Mouse (Mus musculus) ES-Bruce4 (cell line): ENCODE measurements around the gene Tmem251.

Source experiments
- CTCF ChIP-seq: IDR thresholded peaks from one replicate; pipeline ENCODE4 v1.8.1; 2011; ENCODE audit warnings: low read depth, low read length
- EP300 ChIP-seq: IDR thresholded peaks from 2 replicates; pipeline ENCODE4 v1.6.1; 2011; ENCODE audit warnings: low read depth, low read length; ENCODE audit not compliant: insufficient read depth
- POLR2A ChIP-seq: IDR thresholded peaks from one replicate; pipeline ENCODE4 v1.8.1; 2011; ENCODE audit warnings: low read length; ENCODE audit not compliant: insufficient read depth

GRCm38 (mm10) chr12:102757055-102757688 is 13.6 kb downstream of the Tmem251 start:
- TF ChIP-seq CTCF (no peak), EP300 (no peak), POLR2A (no peak)
